Mouse (Mus musculus): ENCODE measurements around the gene Fryl. TPM values are rescaled to one million over a fixed set of nuclear protein-coding genes. Genes with fewer than 3 reads are reported as not detected.
A peak's percentile ranks its signal among the peaks of the same experiment; 100 is the strongest.

The Fryl gene
- polyA plus RNA-seq, 1 experiment from 2014 or later, result 36.8 TPM

GRCm38 (mm10) chr5:73092236-73092635 is 164.2 kb downstream of the Fryl start:
- Histone ChIP-seq H3K9ac (ENCODE audit: low read length) (no peak overlapping the region), H3K36me3 (ENCODE audit: control insufficient read depth, insufficient read depth, low read length) (peaks cover 64% of the 10 kb centered on the region), H3K4me3 (ENCODE audit: low read depth, low read length) (no peak overlapping the region), H3K27me3 (replicated peaks; ENCODE audit: control insufficient read depth, insufficient read depth, low read length) (no peaks in the 10 kb centered on the region), H3K9me3 (ENCODE audit: control insufficient read depth, low read length) (no peaks in the 10 kb centered on the region), H3K27ac (ENCODE audit: low read depth) (no peak overlapping the region), H3K4me1 (replicated peaks; ENCODE audit: control insufficient read depth, insufficient read depth, low read length) (no peaks in the 10 kb centered on the region), H3K4me2 (ENCODE audit: low read length) (no peak overlapping the region)
- DNase-seq (ENCODE audit: low spot score) (no peak), ATAC-seq (replicated peaks; ENCODE audit: low FRiP score, low TSS enrichment, low read depth) (no peak)
- WGBS, result 34% methylated on average over 8 of the region's 8 CpGs

- no peak for DNase-seq (ENCODE audit: low spot score)
- Histone ChIP-seq H3K9ac (ENCODE audit: low read length) (no peak overlapping the region), H3K27me3 (replicated peaks; ENCODE audit: control insufficient read depth, insufficient read depth, low read length) (no peaks in the 10 kb centered on the region), H3K27ac (ENCODE audit: low read depth) (no peak overlapping the region), H3K4me1 (replicated peaks; ENCODE audit: control insufficient read depth, insufficient read depth, low read length) (no peaks in the 10 kb centered on the region), H3K9me3 (ENCODE audit: control insufficient read depth, low read length) (no peaks in the 10 kb centered on the region), H3K4me2 (ENCODE audit: low read length) (no peak overlapping the region), H3K36me3 (ENCODE audit: control insufficient read depth, insufficient read depth, low read length) (peaks cover 59% of the 10 kb centered on the region), H3K4me3 (ENCODE audit: low read depth, low read length) (no peak overlapping the region)
- ATAC-seq (replicated peaks; ENCODE audit: low FRiP score, low TSS enrichment, low read depth), result no peak
- 94% methylated on average over 17 of the region's 17 CpGs for WGBS
These were observed 167.3 kb downstream of the Fryl start for GRCm38 (mm10) chr5:73089158-73089557.

DNA sequence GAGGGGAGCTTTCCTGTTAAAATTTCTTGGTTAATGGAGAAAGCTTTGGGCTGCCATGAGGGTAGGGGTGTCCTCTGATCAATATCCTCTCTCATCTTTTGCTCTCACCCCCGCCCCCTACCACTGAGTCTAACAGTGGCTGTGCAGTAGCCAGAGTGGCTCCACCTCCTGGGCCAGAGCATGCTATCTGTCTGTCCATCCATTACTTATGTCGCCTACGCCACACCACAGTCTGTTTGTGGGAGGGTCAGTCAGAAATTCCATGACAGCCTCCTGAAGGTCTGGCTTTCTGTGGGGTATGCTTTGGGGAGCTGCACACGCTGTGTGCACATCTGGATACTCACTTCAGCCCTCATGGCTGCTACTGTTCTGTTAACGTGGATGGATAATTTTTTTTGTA is 174.9 kb downstream of the Fryl start:
- Histone ChIP-seq H3K9ac (ENCODE audit: low read length) (no peak overlapping the region), H3K9me3 (ENCODE audit: control insufficient read depth, low read length) (no peaks in the 10 kb centered on the region), H3K27me3 (replicated peaks; ENCODE audit: control insufficient read depth, insufficient read depth, low read length) (no peaks in the 10 kb centered on the region), H3K4me1 (replicated peaks; ENCODE audit: control insufficient read depth, insufficient read depth, low read length) (no peaks in the 10 kb centered on the region), H3K4me3 (ENCODE audit: low read depth, low read length) (no peak overlapping the region), H3K4me2 (ENCODE audit: low read length) (no peak overlapping the region), H3K36me3 (ENCODE audit: control insufficient read depth, insufficient read depth, low read length) (peaks cover 53% of the 10 kb centered on the region), H3K27ac (ENCODE audit: low read depth) (no peak overlapping the region)
- 88% methylated on average over 5 of the region's 5 CpGs for WGBS
- ATAC-seq (replicated peaks; ENCODE audit: low FRiP score, low TSS enrichment, low read depth), result no peak
- no peak for DNase-seq (ENCODE audit: low spot score)

DNA sequence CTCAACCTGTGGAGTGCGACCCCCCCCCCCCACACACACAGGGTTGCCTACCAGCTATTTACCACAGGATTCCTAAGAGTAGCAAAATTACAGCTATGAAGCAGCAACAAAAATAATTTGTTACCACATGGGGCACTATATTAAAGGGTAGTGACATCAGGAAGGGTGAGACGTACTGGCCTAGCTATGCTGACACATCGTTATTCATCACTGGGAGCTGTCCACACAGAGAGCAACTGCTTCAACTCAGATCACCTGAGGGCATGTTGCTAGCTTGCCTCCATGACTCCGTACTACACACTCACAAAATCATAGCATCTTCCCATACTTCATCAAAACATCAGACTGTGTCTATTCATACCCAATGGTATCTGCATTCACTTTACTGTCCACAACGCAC is 176.6 kb downstream of the Fryl start:
- Histone ChIP-seq H3K9me3 (ENCODE audit: control insufficient read depth, low read length) (no peaks in the 10 kb centered on the region), H3K4me1 (replicated peaks; ENCODE audit: control insufficient read depth, insufficient read depth, low read length) (no peaks in the 10 kb centered on the region), H3K36me3 (ENCODE audit: control insufficient read depth, insufficient read depth, low read length) (peaks cover 60% of the 10 kb centered on the region), H3K4me3 (ENCODE audit: low read depth, low read length) (no peak overlapping the region), H3K4me2 (ENCODE audit: low read length) (no peak overlapping the region), H3K27me3 (replicated peaks; ENCODE audit: control insufficient read depth, insufficient read depth, low read length) (no peaks in the 10 kb centered on the region), H3K27ac (ENCODE audit: low read depth) (no peak overlapping the region), H3K9ac (ENCODE audit: low read length) (no peak overlapping the region)
- ATAC-seq (replicated peaks; ENCODE audit: low FRiP score, low TSS enrichment, low read depth) (no peak), DNase-seq (ENCODE audit: low spot score) (no peak)
- WGBS, result 84% methylated on average over 5 of the region's 5 CpGs

DNA sequence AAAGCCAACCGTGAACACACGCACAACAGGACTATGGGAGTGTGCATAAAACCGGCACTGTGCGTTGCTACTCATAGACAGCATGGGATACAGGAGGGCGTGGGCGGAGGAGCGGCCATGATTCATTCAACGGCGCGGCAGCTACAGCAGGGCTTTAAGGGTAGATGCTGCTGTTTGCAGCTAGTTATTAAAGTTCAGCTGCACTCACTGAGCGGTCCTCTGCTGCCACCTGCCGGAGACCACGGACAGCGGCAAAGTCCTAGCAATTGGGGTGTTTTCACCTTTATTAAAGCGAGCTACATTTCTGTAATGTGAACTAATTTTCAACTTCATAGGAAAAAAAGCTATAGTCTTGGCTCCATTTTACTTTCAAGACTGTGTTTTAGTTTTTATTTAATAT is 185.1 kb downstream of the Fryl start:
- Histone ChIP-seq H3K27me3 (replicated peaks; ENCODE audit: control insufficient read depth, insufficient read depth, low read length) (no peaks in the 10 kb centered on the region), H3K4me3 (ENCODE audit: low read depth, low read length) (no peak overlapping the region), H3K4me2 (ENCODE audit: low read length) (no peak overlapping the region), H3K9me3 (ENCODE audit: control insufficient read depth, low read length) (no peaks in the 10 kb centered on the region), H3K27ac (ENCODE audit: low read depth) (no peak overlapping the region), H3K36me3 (ENCODE audit: control insufficient read depth, insufficient read depth, low read length) (peaks cover 78% of the 10 kb centered on the region), H3K4me1 (replicated peaks; ENCODE audit: control insufficient read depth, insufficient read depth, low read length) (no peaks in the 10 kb centered on the region), H3K9ac (ENCODE audit: low read length) (no peak overlapping the region)
- 42% methylated on average over 15 of the region's 15 CpGs for WGBS
- peak; percentile 53; the same call in 1 of the 2 replicates for ATAC-seq (replicated peaks; ENCODE audit: low FRiP score, low TSS enrichment, low read depth)
- DNase-seq (ENCODE audit: low spot score), result peak; percentile 87

DNA sequence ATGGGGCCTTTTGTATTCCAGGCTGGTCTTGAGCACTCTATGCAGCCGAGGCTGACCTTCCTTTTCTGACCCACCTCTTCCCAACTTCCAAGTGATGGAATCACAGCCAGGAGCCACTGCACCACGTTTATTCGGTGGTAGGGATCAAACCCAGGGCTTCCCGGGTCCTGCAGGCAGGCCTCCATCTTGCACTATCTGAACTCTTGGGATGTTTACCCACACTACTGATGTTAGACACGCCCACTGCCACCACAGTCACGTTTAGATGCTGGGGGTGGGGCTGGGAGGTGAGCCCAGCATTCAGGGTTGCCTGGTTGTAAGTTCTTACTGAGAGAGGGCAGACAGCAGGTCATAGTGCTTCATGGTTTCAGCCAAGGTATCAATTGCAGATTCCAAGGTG is 189.5 kb downstream of the Fryl start:
- Histone ChIP-seq H3K4me1 (replicated peaks; ENCODE audit: control insufficient read depth, insufficient read depth, low read length) (no peaks in the 10 kb centered on the region), H3K27ac (ENCODE audit: low read depth) (no peak overlapping the region), H3K9me3 (ENCODE audit: control insufficient read depth, low read length) (no peaks in the 10 kb centered on the region), H3K27me3 (replicated peaks; ENCODE audit: control insufficient read depth, insufficient read depth, low read length) (no peaks in the 10 kb centered on the region), H3K36me3 (ENCODE audit: control insufficient read depth, insufficient read depth, low read length) (peaks cover 62% of the 10 kb centered on the region), H3K4me3 (ENCODE audit: low read depth, low read length) (no peak overlapping the region), H3K9ac (ENCODE audit: low read length) (no peak overlapping the region), H3K4me2 (ENCODE audit: low read length) (no peak overlapping the region)
- ATAC-seq (replicated peaks; ENCODE audit: low FRiP score, low TSS enrichment, low read depth), result no peak
- whole genome bisulfite sequencing, result 40% methylated on average over 6 of the region's 6 CpGs
- DNase-seq (ENCODE audit: low spot score), result no peak

GRCm38 (mm10) chr5:73063768-73064669 is 192.4 kb downstream of the Fryl start:
- H3K4me2 ChIP-seq (ENCODE audit: low read length), result no peak overlapping the region
- no peak overlapping the region for H3K4me3 ChIP-seq (ENCODE audit: low read depth, low read length)
- no peak overlapping the region for H3K27ac ChIP-seq (ENCODE audit: low read depth)
- H3K9ac ChIP-seq (ENCODE audit: low read length), result no peak overlapping the region
- H3K4me1 ChIP-seq (replicated peaks; ENCODE audit: control insufficient read depth, insufficient read depth, low read length), result no peaks in the 10 kb centered on the region
- no peaks in the 10 kb centered on the region for H3K27me3 ChIP-seq (replicated peaks; ENCODE audit: control insufficient read depth, insufficient read depth, low read length)
- no peak for ATAC-seq (replicated peaks; ENCODE audit: low FRiP score, low TSS enrichment, low read depth)
- WGBS, result 66% methylated on average over 13 of the region's 13 CpGs
- no peak for DNase-seq (ENCODE audit: low spot score)
- no peaks in the 10 kb centered on the region for H3K9me3 ChIP-seq (ENCODE audit: control insufficient read depth, low read length)
- H3K36me3 ChIP-seq (ENCODE audit: control insufficient read depth, insufficient read depth, low read length), result peaks cover 57% of the 10 kb centered on the region

DNA sequence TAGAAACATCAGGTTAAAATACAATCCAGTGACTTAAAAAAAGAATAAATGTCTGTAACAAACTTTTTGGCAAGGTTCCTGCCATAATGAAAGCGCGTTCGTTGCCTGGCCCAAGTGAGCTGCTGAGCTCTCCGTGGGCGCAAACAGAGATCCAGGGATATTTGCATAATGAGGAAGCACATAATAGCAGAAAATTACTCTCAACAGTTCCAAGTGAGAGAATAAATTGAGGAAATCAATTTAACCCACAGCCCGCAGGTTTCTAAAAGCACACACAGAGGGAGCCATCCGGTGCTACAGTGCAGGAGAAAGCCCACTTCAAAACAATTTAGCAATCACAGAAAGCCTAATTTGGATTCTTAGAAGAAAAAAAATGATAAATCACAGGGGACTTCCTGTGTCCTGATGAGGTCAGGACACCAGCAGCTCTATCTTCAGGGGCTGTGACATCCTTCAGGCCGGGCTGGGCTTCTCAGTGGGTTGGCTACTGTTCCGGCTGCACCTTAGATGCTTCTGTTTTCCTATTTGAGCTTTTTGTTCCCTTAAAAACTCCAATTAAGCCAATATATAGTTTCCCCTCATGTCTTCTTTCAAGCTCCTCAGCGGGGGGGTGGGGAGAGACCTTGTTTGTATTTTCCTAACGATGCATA is 194.8 kb downstream of the Fryl start:
- H3K27me3 ChIP-seq (replicated peaks; ENCODE audit: control insufficient read depth, insufficient read depth, low read length), result no peaks in the 10 kb centered on the region
- H3K27ac ChIP-seq (ENCODE audit: low read depth), result no peak overlapping the region
- no peak overlapping the region for H3K4me3 ChIP-seq (ENCODE audit: low read depth, low read length)
- no peak overlapping the region for H3K4me2 ChIP-seq (ENCODE audit: low read length)
- H3K9me3 ChIP-seq (ENCODE audit: control insufficient read depth, low read length), result no peaks in the 10 kb centered on the region
- ATAC-seq (replicated peaks; ENCODE audit: low FRiP score, low TSS enrichment, low read depth) (no peak), DNase-seq (ENCODE audit: low spot score) (no peak)
- 82% methylated on average over 11 of the region's 11 CpGs for WGBS
- no peaks in the 10 kb centered on the region for H3K4me1 ChIP-seq (replicated peaks; ENCODE audit: control insufficient read depth, insufficient read depth, low read length)
- H3K36me3 ChIP-seq (ENCODE audit: control insufficient read depth, insufficient read depth, low read length), result peaks cover 53% of the 10 kb centered on the region
- no peak overlapping the region for H3K9ac ChIP-seq (ENCODE audit: low read length)
